Mouse (Mus musculus): ENCODE measurements around the gene Adgrd1. TPM values are rescaled to one million over a fixed set of nuclear protein-coding genes. Genes with fewer than 3 reads are reported as not detected.

Gene Adgrd1
- total RNA-seq, 2 experiments from 2014 or later = 6.5 to 8.5 TPM

GRCm38 (mm10) chr5:129242265-129242664, 145.7 kb downstream of the Adgrd1 start:
- intact Hi-C loops (cut with DNase I) = no loop called here
- DNase-seq = no peak

- DNase-seq = no peak
- intact Hi-C loops (cut with DNase I) = no loop called here
Measured at GRCm38 (mm10) chr5:129243120-129243519, 146.6 kb downstream of the Adgrd1 start.

- DNase-seq = no peak
- intact Hi-C loops (cut with DNase I) = no loop called here
Measured at GRCm38 (mm10) chr5:129244392-129244791, 147.8 kb downstream of the Adgrd1 start.

- DNase-seq = peak; percentile 17 to 35
- intact Hi-C loops (cut with DNase I) = no loop called here
Measured at GRCm38 (mm10) chr5:129249080-129249479, 152.5 kb downstream of the Adgrd1 start.

Other genes with a start within 250 kb of the Adgrd1 start
- gene Rimbp2, start 143.3 kb upstream of the Adgrd1 start, total RNA-seq (2021) = under 1 TPM in 1 of 2 experiments, not detected in 1; 0.07 TPM
- gene Stx2, start 88.2 kb upstream of the Adgrd1 start, total RNA-seq (2021) = 10 to 100 TPM; 20.0 to 23.2 TPM
- 100 to 1,000 TPM; 121 TPM for gene Ran, start 76.7 kb upstream of the Adgrd1 start, total RNA-seq (2021)